Mouse (Mus musculus) kidney, embryonic 15.5 days (tissue): Measurements from ENCODE around the gene Tenm2. TPM values are rescaled to one million over a fixed set of nuclear protein-coding genes. Genes with fewer than 3 reads are reported as not detected.

Source experiments
- ATAC-seq: fragments of 200-750 bp; cut with Nextera tagmentation; replicated peaks from 2 replicates; pipeline ENCODE4 v1.8.0; 2017; ENCODE audit warnings: moderate TSS enrichment; ENCODE audit not compliant: low FRiP score
- H3K27ac ChIP-seq: fragments of 300-500 bp; sonication (generic); 2 replicates; pipeline ENCODE4 v1.5.1; 2015; ENCODE audit warnings: mild to moderate bottlenecking, inconsistent platforms
- H3K27me3 ChIP-seq: fragments of 300-500 bp; sonication (generic); 2 replicates; pipeline ENCODE4 v1.6.1; 2015; ENCODE audit warnings: inconsistent platforms
- H3K36me3 ChIP-seq: fragments of 300-500 bp; sonication (generic); 2 replicates; pipeline ENCODE4 v1.6.1; 2015; ENCODE audit warnings: inconsistent platforms
- H3K4me1 ChIP-seq: fragments of 300-500 bp; sonication (generic); 2 replicates; pipeline ENCODE4 v1.6.1; 2015; ENCODE audit warnings: inconsistent platforms
- H3K4me2 ChIP-seq: fragments of 300-500 bp; sonication (generic); 2 replicates; pipeline ENCODE4 v1.6.1; 2015; ENCODE audit warnings: moderate library complexity, mild to moderate bottlenecking, inconsistent platforms
- H3K4me3 ChIP-seq: fragments of 300-500 bp; sonication (generic); replicated peaks from 2 replicates; pipeline ENCODE4 v1.5.1; 2015; ENCODE audit warnings: mild to moderate bottlenecking, inconsistent platforms
- H3K9ac ChIP-seq: fragments of 300-500 bp; sonication (generic); 2 replicates; pipeline ENCODE4 v1.6.1; 2015; ENCODE audit warnings: mild to moderate bottlenecking, inconsistent platforms
- H3K9me3 ChIP-seq: fragments of 300-500 bp; sonication (generic); replicated peaks from 2 replicates; pipeline ENCODE4 v1.6.1; 2016; ENCODE audit warnings: inconsistent platforms
- WGBS: fragments of 180-500 bp; shearing (Covaris S2); methylation state at CpG from one replicate; pipeline ENCODE4 v1.1.7; 2015; ENCODE audit warnings: mixed read lengths; 5-methylcytosine and 5-hydroxymethylcytosine counted together
- polyA plus RNA-seq: library from polyadenylated mRNA; unstranded; fragments of >200 nt; fragmentation: Nextera tagmentation; extraction: Ambion mirVana; gene quantifications from 2 replicates; pipeline ENCODE4 v1.2.1, GENCODE M21; 2015

Gene Tenm2
- polyA plus RNA-seq, 1 experiment from 2014 or later: 0.78 TPM

DNA sequence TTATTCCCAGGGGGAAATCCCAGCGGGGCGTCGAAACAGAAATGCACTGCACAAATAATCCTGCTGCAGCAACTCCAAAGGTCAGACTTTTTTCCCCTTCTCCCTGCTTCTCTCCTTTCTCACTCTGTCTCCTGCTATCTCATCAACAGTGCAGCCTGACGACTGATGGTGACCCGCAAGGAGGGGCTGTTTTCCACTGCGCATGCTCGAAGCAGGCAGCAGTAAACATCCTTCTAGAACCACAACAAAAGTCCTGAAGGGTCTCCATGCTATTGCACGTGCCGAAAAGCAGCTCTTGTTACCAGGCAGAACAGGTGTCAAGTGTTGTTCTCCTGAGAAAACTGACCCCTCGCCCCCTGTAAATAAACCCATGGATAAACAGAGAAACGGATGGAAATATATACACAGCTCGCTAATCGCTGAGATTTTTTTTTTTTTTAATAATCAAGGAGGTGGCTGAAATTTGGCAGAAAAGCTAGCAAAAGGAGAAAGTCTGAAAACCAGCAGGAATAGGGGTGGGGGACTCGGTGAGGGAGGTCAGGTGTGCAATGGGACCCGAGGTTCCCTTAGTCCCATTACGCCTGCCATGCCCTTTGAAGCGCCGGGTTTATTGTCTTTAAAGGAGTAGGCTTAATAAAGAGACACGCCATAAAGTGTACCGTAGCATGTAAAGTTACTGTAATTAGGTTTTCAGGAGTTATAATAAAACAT lies 958.4 kb downstream of the Tenm2 start:
- Histone ChIP-seq H3K27me3 (no peaks in the 10 kb centered on the region), H3K9ac (no peak overlapping the region), H3K27ac (no peak overlapping the region), H3K4me3 (peak overlapping the region; percentile 26), H3K4me1 (peaks cover 24% of the 10 kb centered on the region), H3K9me3 (no peaks in the 10 kb centered on the region), H3K36me3 (no peaks in the 10 kb centered on the region), H3K4me2 (peak overlapping the region; percentile 54)
- peak; percentile 79 for ATAC-seq
- 21% methylated on average over 20 of the region's 20 CpGs for WGBS

DNA sequence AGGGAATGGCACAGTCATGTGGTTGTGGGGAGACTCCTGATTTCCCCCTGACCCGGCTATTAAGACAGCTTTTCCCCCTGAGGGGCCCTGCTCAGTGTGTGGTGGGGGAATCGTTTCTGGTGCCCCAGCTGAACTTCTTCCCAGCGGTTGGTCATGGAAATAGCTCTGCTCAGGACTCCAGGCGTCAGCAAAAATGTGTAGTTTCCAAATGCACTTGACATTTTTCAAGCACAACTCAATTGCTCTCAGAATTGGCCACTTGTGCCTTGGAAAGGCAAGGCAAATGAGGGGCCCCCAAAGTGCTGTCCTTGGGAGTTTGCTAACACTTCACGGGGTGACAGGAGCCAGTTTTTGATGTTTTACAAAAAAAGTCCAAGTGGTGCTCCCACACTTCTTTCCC lies 959.7 kb downstream of the Tenm2 start:
- no peaks in the 10 kb centered on the region for H3K27me3 ChIP-seq
- no peak overlapping the region for H3K4me3 ChIP-seq
- no peak overlapping the region for H3K27ac ChIP-seq
- H3K9ac ChIP-seq: no peak overlapping the region
- no peak overlapping the region for H3K4me2 ChIP-seq
- ATAC-seq: no peak
- H3K36me3 ChIP-seq: no peaks in the 10 kb centered on the region
- peaks cover 24% of the 10 kb centered on the region for H3K4me1 ChIP-seq
- 34% methylated on average over 5 of the region's 5 CpGs for WGBS
- no peaks in the 10 kb centered on the region for H3K9me3 ChIP-seq

DNA sequence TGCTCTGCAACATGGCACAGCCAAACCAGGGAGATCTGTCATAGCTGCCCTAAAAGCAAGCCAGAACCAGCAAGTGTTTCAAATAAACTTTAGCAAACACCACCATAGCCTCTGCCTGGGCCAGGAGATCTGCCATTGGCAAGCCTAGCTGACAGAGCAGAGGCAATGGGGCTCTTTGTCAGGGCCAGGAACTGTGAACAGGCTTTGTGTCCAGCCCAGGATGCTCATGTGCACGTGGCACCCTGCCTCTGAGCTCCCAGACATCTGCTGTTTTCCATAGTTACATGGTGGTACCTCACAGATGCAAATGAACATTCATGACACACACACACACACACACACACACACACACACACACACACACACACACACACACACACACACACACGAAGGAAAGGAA lies 963.6 kb downstream of the Tenm2 start:
- no peak overlapping the region for H3K27ac ChIP-seq
- no peaks in the 10 kb centered on the region for H3K27me3 ChIP-seq
- H3K4me3 ChIP-seq: no peak overlapping the region
- H3K4me1 ChIP-seq: peaks cover 15% of the 10 kb centered on the region
- H3K9me3 ChIP-seq: no peaks in the 10 kb centered on the region
- WGBS: 84% methylated on average over 2 of the region's 2 CpGs
- no peak overlapping the region for H3K9ac ChIP-seq
- no peak overlapping the region for H3K4me2 ChIP-seq
- H3K36me3 ChIP-seq: no peaks in the 10 kb centered on the region
- ATAC-seq: no peak

DNA sequence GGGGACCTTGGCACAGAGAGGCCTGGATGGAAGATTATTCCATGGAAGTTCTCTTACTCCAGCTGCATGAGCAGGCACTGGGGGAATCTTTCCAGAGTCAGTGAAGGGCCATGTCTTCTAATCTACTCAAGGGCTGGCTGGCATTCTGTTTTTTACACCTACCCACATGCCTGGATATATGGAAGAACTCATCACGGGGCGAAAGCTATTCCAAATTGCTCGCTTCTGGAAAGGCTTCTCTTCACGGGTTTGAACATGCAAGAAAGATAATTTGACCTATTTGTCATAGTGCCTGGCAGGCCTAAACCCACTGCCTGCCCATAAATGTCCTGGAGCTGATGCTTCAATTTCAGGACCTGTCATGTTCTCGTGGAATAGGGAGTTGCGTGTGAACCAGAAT lies 965.8 kb downstream of the Tenm2 start:
- 88% methylated on average over 6 of the region's 6 CpGs for WGBS
- H3K9ac ChIP-seq: no peak overlapping the region
- no peaks in the 10 kb centered on the region for H3K4me1 ChIP-seq
- H3K27ac ChIP-seq: no peak overlapping the region
- H3K4me2 ChIP-seq: no peak overlapping the region
- no peaks in the 10 kb centered on the region for H3K27me3 ChIP-seq
- H3K4me3 ChIP-seq: no peak overlapping the region
- H3K9me3 ChIP-seq: no peaks in the 10 kb centered on the region
- H3K36me3 ChIP-seq: no peaks in the 10 kb centered on the region
- ATAC-seq: no peak

DNA sequence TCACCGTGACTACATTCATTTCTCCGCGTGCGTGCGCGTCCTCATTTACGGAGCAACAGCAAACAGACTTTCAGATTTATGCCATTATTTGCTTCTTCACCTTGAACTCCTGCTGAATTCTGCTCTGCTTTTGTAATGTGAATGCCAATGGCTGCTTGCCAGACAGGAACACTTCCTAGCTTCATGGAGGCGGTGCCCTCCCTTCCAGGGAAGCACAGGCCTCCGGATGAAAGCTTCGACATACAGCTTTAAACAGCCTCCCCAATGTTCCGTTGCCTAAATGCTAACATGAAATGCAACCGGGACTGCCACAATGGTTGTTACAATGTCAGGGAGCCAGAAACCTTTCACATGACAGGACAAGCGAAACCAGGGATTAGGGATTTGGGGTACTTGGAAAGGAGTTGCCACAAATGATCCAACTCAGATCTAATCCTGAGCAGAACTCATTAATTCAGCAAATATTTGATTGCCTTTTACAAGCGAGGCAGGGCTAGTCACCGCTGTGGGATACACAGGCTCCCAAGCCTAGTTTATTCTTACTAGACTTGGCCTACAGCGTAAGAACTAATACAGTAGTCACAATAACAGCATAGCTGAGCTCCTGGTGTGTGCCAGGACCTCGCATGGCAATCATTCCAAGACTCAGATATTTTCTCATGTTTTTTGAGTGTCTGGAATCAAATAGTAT lies 970.8 kb downstream of the Tenm2 start:
- peak overlapping the region; percentile 20 for H3K4me2 ChIP-seq
- H3K9me3 ChIP-seq: no peaks in the 10 kb centered on the region
- WGBS: 72% methylated on average over 17 of the region's 17 CpGs
- H3K4me1 ChIP-seq: peaks cover 9% of the 10 kb centered on the region
- ATAC-seq: no peak; the same call in 1 of the 2 replicates
- H3K36me3 ChIP-seq: no peaks in the 10 kb centered on the region
- no peak overlapping the region for H3K4me3 ChIP-seq
- H3K27me3 ChIP-seq: no peaks in the 10 kb centered on the region
- no peak overlapping the region for H3K27ac ChIP-seq
- H3K9ac ChIP-seq: no peak overlapping the region

DNA sequence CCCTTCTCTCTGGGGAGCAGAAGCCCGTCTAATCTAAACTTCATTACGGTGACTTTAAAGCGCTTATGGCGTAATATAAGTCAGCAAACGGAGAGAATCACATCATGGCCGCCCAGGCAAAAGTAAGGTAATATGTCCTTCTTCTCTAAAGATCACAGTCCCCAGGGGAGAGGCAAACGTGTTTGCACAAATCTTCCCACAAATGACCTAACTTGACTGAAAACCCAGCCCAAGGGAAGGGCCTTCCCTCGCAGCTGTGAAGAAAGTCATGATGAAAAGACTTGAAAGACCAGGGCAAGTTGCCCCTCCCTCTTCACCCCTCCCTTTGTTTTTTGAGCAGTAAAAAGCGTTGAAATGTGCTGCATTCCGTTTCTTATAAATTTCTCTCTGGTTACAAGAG lies 971.9 kb downstream of the Tenm2 start:
- WGBS: 24% methylated on average over 10 of the region's 10 CpGs
- H3K27me3 ChIP-seq: no peaks in the 10 kb centered on the region
- H3K9me3 ChIP-seq: no peaks in the 10 kb centered on the region
- peak overlapping the region; percentile 25 for H3K4me2 ChIP-seq
- no peak overlapping the region for H3K9ac ChIP-seq
- 0 out of 2 replicates have a peak, but pooled peaks have one; percentile 33 for ATAC-seq
- no peak overlapping the region for H3K27ac ChIP-seq
- peaks cover 9% of the 10 kb centered on the region for H3K4me1 ChIP-seq
- no peaks in the 10 kb centered on the region for H3K36me3 ChIP-seq
- H3K4me3 ChIP-seq: no peak overlapping the region

DNA sequence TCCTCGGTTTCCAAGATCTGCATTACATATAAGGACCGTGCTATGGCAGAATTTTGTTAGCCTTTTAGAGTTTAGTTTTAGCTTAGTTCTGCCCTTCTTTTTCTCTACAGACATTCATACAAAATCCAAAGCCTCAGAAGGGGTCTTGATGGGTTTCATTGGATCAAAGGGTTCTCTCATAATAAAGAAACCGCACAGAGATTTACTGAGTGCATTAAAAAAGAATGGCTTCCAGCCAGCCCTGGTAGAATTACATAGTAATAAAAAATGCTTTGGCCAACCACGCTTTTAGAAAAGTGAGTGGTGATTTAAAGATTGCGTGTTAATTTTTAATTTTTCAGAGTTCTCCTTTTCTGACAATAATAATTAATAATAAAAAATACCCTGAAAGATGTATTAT lies 978.6 kb downstream of the Tenm2 start:
- no peak overlapping the region for H3K9ac ChIP-seq
- WGBS: 67% methylated on average over 5 of the region's 5 CpGs
- no peaks in the 10 kb centered on the region for H3K27me3 ChIP-seq
- no peak overlapping the region for H3K4me3 ChIP-seq
- no peak for ATAC-seq
- no peak overlapping the region for H3K27ac ChIP-seq
- no peak overlapping the region for H3K4me2 ChIP-seq
- H3K36me3 ChIP-seq: no peaks in the 10 kb centered on the region
- no peaks in the 10 kb centered on the region for H3K9me3 ChIP-seq
- H3K4me1 ChIP-seq: 0 out of 2 replicates have a peak, but pooled peaks cover 3% of the 10 kb centered on the region

DNA sequence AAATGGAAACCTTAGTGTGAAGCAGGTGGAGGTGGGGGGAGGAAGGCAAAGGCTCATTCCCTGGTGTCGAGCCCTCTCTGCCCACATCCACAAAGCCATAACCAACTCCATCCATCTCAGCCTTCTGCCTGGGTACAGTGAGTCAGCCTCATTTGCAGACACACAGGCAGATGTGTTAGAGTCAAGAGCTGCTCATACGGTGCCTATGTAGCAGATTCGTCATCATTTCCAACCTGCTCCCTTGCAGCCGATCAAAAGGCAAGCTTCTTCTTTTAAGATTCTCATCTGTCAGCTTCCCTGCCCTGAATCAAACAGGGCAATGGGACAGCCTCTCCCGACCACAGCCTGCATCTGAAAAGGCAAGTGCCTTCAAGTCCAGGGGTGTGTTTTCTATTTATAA lies 979.0 kb downstream of the Tenm2 start:
- Histone ChIP-seq H3K9ac (no peak overlapping the region), H3K9me3 (no peaks in the 10 kb centered on the region), H3K4me1 (0 out of 2 replicates have a peak, but pooled peaks cover 3% of the 10 kb centered on the region), H3K27ac (no peak overlapping the region), H3K4me2 (no peak overlapping the region), H3K4me3 (no peak overlapping the region), H3K27me3 (no peaks in the 10 kb centered on the region), H3K36me3 (no peaks in the 10 kb centered on the region)
- ATAC-seq: no peak
- 78% methylated on average over 5 of the region's 5 CpGs for WGBS

DNA sequence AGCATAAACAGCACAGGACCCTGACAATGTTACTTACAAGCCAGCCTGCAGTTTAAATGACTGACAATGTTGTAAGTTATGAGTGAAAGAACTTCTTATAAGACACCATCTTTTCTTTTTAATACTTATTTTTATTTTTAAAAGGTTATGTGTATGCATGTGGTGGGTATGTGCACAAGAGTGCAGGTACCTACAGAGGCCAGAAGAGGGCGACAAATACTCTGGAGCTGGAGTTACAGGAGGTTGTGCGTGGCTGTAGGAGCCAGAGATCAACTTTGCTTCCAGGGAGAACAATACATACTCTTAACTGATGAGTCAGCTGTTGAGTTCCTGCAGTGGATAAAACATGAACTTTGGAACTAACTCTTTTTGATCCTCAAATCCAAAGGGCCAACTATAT lies 981.7 kb downstream of the Tenm2 start:
- Histone ChIP-seq H3K4me3 (no peak overlapping the region), H3K9me3 (no peaks in the 10 kb centered on the region), H3K4me2 (no peak overlapping the region), H3K36me3 (no peaks in the 10 kb centered on the region), H3K9ac (no peak overlapping the region), H3K4me1 (0 out of 2 replicates have a peak, but pooled peaks cover 3% of the 10 kb centered on the region), H3K27ac (no peak overlapping the region), H3K27me3 (no peaks in the 10 kb centered on the region)
- 83% methylated on average over 2 of the region's 2 CpGs for WGBS
- no peak for ATAC-seq

DNA sequence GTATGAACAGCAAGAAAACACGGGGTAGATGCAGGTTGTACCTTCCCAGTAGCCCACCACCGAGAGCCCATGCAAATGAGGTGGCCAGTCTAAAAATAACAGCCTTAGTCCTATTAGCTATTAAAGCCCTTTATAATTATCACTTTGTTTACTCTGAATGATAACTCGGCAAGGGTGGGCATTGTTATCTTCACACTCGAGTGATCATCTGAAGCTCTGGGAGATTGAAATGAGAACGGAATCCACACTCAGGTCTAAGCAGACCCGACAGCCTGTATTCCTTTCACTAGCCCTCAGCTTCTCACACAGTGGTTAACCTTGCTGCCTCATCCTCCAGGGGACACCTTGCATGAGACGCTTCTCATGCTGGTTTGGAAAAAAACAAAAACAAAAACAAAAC lies 985.7 kb downstream of the Tenm2 start:
- H3K36me3 ChIP-seq: no peaks in the 10 kb centered on the region
- no peak overlapping the region for H3K27ac ChIP-seq
- no peaks in the 10 kb centered on the region for H3K9me3 ChIP-seq
- H3K27me3 ChIP-seq: no peaks in the 10 kb centered on the region
- 72% methylated on average over 7 of the region's 7 CpGs for WGBS
- ATAC-seq: no peak
- H3K4me1 ChIP-seq: no peaks in the 10 kb centered on the region
- H3K4me3 ChIP-seq: no peak overlapping the region
- no peak overlapping the region for H3K4me2 ChIP-seq
- H3K9ac ChIP-seq: no peak overlapping the region

DNA sequence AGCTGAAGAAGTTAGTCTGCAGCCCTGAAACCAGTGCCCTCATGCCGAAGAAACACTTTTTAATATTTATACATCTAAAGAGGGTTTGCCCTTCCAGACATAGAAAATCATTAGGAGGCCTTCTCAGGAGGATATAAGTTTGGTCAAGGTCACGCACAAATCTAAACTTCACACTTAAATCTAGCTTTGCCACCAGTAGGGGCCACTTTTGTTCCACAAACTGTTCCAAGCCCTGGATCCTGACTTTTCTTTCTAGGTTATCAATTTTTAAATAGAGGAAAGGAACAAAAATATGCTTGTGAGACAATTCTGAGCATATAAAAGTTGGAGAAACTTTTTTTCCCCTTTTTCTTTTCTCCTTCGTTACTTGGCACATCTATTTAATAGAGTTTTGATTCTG lies 989.6 kb downstream of the Tenm2 start:
- Histone ChIP-seq H3K27me3 (no peaks in the 10 kb centered on the region), H3K27ac (no peak overlapping the region), H3K9ac (no peak overlapping the region), H3K4me1 (no peaks in the 10 kb centered on the region), H3K4me2 (no peak overlapping the region), H3K36me3 (no peaks in the 10 kb centered on the region), H3K4me3 (no peak overlapping the region), H3K9me3 (no peaks in the 10 kb centered on the region)
- ATAC-seq: no peak
- WGBS: 70% methylated on average over 3 of the region's 3 CpGs

DNA sequence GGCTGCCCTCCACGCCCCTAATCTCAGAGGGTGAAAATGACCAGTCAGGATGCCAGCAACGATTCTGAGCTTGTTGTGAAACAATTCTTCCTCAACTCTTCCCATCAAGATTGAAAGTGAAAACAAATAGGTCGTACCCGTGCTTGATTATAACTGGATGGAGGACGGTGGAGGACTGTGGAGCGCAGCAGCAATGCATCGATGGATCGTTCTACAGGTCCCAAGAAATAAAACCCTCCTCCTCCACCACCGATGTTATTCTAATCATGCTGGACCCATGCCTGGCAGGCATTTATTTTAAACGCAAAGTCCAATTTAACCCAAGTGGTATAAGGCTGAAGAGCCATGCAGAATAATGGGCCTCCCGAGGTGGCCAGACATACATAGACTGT lies 991.3 kb downstream of the Tenm2 start:
- no peaks in the 10 kb centered on the region for H3K27me3 ChIP-seq
- no peak overlapping the region for H3K27ac ChIP-seq
- H3K9me3 ChIP-seq: no peaks in the 10 kb centered on the region
- no peak for ATAC-seq
- H3K9ac ChIP-seq: no peak overlapping the region
- no peak overlapping the region for H3K4me2 ChIP-seq
- 85% methylated on average over 11 of the region's 11 CpGs for WGBS
- no peak overlapping the region for H3K4me3 ChIP-seq
- no peaks in the 10 kb centered on the region for H3K36me3 ChIP-seq
- no peaks in the 10 kb centered on the region for H3K4me1 ChIP-seq
